Mouse (Mus musculus) lung, postnatal 0 days (tissue): ENCODE results near the gene C730034F03Rik. TPM values are rescaled to one million over a fixed set of nuclear protein-coding genes. Genes with fewer than 3 reads are reported as not detected.

Experiments
- ATAC-seq: fragments of 200-750 bp; cut with Nextera tagmentation; 2 replicates; pipeline ENCODE4 v1.8.0; 2017; ENCODE audit warnings: moderate library complexity
- DNase-seq: peaks from one replicate; pipeline ENCODE4 v3.0.0-alpha.2; 2016; ENCODE audit warnings: low spot score
- H3K27ac ChIP-seq: fragments of 300-500 bp; sonication (generic); 2 replicates; pipeline ENCODE4 v1.5.1; 2014; ENCODE audit warnings: antibody characterized with exemption, mild to moderate bottlenecking, low read length, mixed read lengths
- H3K27me3 ChIP-seq: fragments of 300-500 bp; sonication (generic); replicated peaks from 2 replicates; pipeline ENCODE4 v1.6.1; 2014; ENCODE audit warnings: low read length, mixed read lengths; ENCODE audit not compliant: insufficient read depth
- H3K36me3 ChIP-seq: fragments of 300-500 bp; sonication (generic); 2 replicates; pipeline ENCODE4 v1.6.1; 2014; ENCODE audit warnings: low read length, mixed read lengths; ENCODE audit not compliant: insufficient read depth
- H3K4me1 ChIP-seq: fragments of 300-500 bp; sonication (generic); 2 replicates; pipeline ENCODE4 v1.6.1; 2014; ENCODE audit warnings: antibody characterized with exemption, low read depth, low read length, mixed read lengths; ENCODE audit not compliant: insufficient read depth
- H3K4me2 ChIP-seq: fragments of 300-500 bp; sonication (generic); replicated peaks from 2 replicates; pipeline ENCODE4 v1.6.1; 2014; ENCODE audit warnings: low read depth, mild to moderate bottlenecking, low read length, moderate library complexity, mixed read lengths
- H3K4me3 ChIP-seq: fragments of 300-500 bp; sonication (generic); 2 replicates; pipeline ENCODE4 v1.5.1; 2014; ENCODE audit warnings: low read depth, low read length
- H3K9ac ChIP-seq: fragments of 300-500 bp; sonication (generic); replicated peaks from 2 replicates; pipeline ENCODE4 v1.6.1; 2014; ENCODE audit warnings: low read depth, mild to moderate bottlenecking
- H3K9me3 ChIP-seq: fragments of 300-500 bp; sonication (generic); 2 replicates; pipeline ENCODE4 v1.6.1; 2016; ENCODE audit warnings: low read length, mixed read lengths
- CTCF ChIP-seq: IDR thresholded peaks from 2 replicates; pipeline ENCODE4 v1.5.1; 2016; ENCODE audit warnings: antibody characterized with exemption, mild to moderate bottlenecking
- EP300 ChIP-seq: IDR thresholded peaks from 2 replicates; pipeline ENCODE4 v1.6.1; 2016; ENCODE audit warnings: antibody characterized with exemption, mild to moderate bottlenecking, control low read depth
- WGBS: fragments of 180-500 bp; shearing (Covaris S2); extraction: QIAGEN DNeasy Blood & Tissue Kit; methylation state at CpG from one replicate; pipeline ENCODE4 v1.1.7; 2014; 5-methylcytosine and 5-hydroxymethylcytosine counted together
- polyA plus RNA-seq: library from polyadenylated mRNA; unstranded; fragments of >200 nt; fragmentation: Nextera tagmentation; extraction: Ambion mirVana; gene quantifications from 2 replicates; pipeline ENCODE4 v1.2.1, GENCODE M21; 2015

Gene C730034F03Rik
- 2.2 and 3.0 TPM in 2 replicates for polyA plus RNA-seq

DNA sequence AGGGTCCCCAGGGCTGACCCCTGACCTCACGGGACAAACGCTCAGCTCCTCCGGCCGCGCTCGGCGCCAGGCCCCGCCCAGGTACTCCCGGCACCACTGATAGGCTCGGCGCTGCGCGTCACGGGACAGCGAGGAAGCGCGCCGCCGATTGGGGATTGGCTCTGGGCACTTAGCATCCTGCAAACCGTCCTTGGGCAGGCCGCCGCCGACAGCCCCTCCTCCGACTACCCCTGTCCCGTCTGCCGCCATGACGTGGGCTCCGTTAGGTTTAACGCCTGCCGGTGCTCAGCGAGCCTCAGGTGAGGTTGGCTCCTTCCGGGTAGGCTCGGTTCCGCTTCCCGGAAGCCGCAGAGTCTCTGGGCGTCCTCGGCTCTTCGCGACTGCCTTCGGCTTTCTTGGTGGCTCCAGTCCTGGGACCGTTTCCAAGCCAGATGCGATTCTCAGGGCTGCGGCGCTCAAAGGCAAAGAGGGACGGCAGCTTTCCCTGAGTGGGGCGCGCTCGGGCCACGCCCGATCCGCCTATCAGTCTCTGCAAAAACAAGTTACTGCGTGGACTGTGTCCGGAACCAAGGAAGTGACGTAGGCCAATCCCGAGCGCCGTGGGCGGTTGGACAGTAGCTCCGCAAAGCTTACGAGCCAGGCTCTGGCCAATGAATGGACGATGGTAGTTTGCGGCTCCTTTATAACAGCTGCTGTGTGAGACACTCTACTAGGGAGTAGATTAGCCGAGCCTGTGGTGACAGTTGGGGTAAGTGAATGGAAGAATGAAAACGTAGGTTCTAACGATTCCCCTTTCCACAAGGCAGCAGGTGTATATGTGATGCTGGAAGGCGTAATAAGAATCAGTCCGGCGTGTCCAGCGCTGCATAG, at the start of gene C730034F03Rik, which contains the start of the genes Gm44502 and Chkb:
TSS of gene C730034F03Rik (plus strand) at position 238 of the 870 bp plus-strand sequence.
TSS of gene Gm44502 (minus strand) at position 345 of the 870 bp plus-strand sequence.
TSS of gene Chkb (minus strand) at position 557 of the 870 bp plus-strand sequence.
- H3K4me2 ChIP-seq: peak within 1 kb of the TSS; percentile 98
- peak within 1 kb of the TSS; percentile 86 for H3K4me3 ChIP-seq
- H3K27ac ChIP-seq: peak within 1 kb of the TSS; percentile 98
- peak; percentile 98 for DNase-seq
- 3% methylated on average over 60 of the region's 70 CpGs for WGBS
- TF ChIP-seq CTCF: no peak
- no peak; the same call in 1 of the 2 replicates for TF ChIP-seq EP300
- no peaks in the 10 kb centered on the region for H3K27me3 ChIP-seq
- ATAC-seq: peak; percentile 95
- no peaks in the 10 kb centered on the region for H3K9me3 ChIP-seq
- peak within 1 kb of the TSS; percentile 95 for H3K9ac ChIP-seq
- H3K36me3 ChIP-seq: 0 out of 2 replicates have a peak, but pooled peaks cover 3% of the 10 kb centered on the region
- H3K4me1 ChIP-seq: peaks cover 6% of the 10 kb centered on the region; the same call in 1 of the 2 replicates

DNA sequence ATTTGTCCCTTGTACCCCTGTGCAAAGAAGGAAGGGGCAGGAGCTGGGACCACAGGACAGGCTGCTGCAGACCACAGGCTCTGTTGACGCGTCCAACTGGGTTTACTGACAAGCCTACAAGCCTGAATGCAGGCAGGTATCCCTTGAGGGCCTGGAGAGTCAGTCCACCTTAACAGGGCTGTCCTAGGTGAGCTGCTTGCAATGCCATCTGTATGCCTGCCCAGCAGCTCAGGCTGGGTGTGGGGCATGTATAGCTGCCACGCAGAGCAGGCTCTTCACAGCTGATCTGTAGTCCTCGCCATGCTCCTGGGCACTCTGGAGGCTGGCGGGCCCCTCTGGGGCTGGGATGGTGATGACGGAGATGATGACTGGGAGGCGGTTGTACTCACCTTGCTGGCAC, 44.8 kb upstream of the C730034F03Rik start, which contains the start of gene Klhdc7b:
TSS of gene Klhdc7b (plus strand) at position 301 of the 400 bp plus-strand sequence.
- no peak for TF ChIP-seq EP300
- TF ChIP-seq CTCF: no peak
- H3K4me2 ChIP-seq: no peak within 1 kb of the TSS
- no peak within 1 kb of the TSS for H3K9ac ChIP-seq
- no peaks in the 10 kb centered on the region for H3K9me3 ChIP-seq
- peaks cover 2% of the 10 kb centered on the region; the same call in 1 of the 2 replicates for H3K27me3 ChIP-seq
- DNase-seq (no peak), ATAC-seq (no peak)
- no peak within 1 kb of the TSS for H3K4me3 ChIP-seq
- H3K36me3 ChIP-seq: no peaks in the 10 kb centered on the region
- no peak within 1 kb of the TSS for H3K27ac ChIP-seq
- 75% methylated on average over 7 of the region's 7 CpGs for WGBS
- no peaks in the 10 kb centered on the region for H3K4me1 ChIP-seq

DNA sequence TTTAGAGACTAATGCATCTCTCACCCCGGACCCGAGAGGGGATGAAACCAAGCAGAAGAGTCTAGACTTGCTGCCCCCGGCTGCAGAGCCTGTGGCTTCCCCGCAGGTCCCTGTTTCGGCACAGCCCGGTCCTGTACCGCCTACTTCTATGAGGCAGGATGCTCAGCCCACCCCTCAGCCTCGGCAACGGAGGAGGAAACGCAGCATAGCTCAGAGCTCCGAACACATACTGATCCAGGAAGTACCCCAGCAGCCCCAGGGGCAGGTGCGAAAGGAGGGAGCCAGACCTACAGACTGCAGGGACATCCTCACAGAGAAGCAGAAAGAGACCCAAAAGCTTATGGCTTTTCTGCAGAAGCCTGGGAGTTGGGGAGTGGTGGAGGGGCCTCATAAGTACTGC, 42.3 kb upstream of the C730034F03Rik start:
- 45% methylated on average over 12 of the region's 12 CpGs for WGBS

DNA sequence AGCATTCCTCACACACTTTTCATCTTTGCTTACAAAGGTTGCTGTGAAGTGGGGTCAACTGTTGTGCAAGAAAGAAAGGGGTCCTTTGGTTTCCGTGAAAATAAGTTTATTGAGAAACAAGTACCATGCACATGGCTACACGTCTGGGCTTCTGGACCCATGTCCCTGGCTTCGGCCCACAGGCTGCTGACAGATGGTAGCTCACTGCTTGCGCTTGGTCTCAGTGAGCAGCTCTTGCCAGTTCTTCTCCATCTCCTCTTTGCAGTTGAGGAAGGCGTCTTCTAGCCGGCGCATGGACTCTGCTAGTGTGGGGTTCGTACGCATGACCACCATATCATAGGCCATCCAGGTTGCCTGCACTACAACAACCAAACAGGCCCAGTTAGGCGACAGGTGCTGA, 39.3 kb upstream of the C730034F03Rik start:
- H3K36me3 ChIP-seq: no peaks in the 10 kb centered on the region
- H3K4me3 ChIP-seq: no peak overlapping the region
- H3K9ac ChIP-seq: no peak overlapping the region
- DNase-seq: no peak
- no peaks in the 10 kb centered on the region for H3K4me1 ChIP-seq
- H3K4me2 ChIP-seq: no peak overlapping the region
- 86% methylated on average over 10 of the region's 10 CpGs for WGBS
- no peak for TF ChIP-seq EP300
- H3K27me3 ChIP-seq: no peaks in the 10 kb centered on the region
- ATAC-seq: no peak
- H3K27ac ChIP-seq: no peak overlapping the region
- H3K9me3 ChIP-seq: no peaks in the 10 kb centered on the region

More for the DNA sequence above, 42.3 kb upstream of the C730034F03Rik start:
- no peak for TF ChIP-seq CTCF
- no peak for TF ChIP-seq EP300
- Histone ChIP-seq H3K27ac (no peak overlapping the region), H3K4me3 (no peak overlapping the region), H3K27me3 (0 out of 2 replicates have a peak, but pooled peaks cover 2% of the 10 kb centered on the region), H3K36me3 (no peaks in the 10 kb centered on the region), H3K9me3 (no peaks in the 10 kb centered on the region), H3K4me2 (no peak overlapping the region), H3K9ac (no peak overlapping the region), H3K4me1 (no peaks in the 10 kb centered on the region)
- DNase-seq: no peak
- no peak for ATAC-seq

DNA sequence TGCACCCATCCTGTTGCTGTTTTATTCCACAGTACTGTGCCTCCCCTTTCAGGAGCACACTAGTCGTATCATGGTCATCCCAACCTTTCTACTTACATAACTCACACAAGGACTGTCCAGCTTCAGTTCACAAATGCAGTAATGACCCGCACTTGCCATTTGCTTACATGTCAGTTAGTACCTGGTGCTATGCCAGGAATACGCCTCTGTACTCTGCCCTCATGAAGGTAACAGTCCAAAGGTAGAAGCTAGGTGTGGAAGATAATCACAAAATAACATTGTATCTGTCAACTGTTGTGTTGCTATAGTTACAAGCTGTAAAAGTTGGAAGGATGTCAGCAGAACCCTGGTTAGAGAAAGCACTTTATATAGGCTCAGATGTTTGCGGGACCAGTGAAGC, 32.5 kb upstream of the C730034F03Rik start:
- Histone ChIP-seq H3K27me3 (no peaks in the 10 kb centered on the region), H3K9ac (no peak overlapping the region), H3K36me3 (no peaks in the 10 kb centered on the region), H3K4me3 (no peak overlapping the region), H3K27ac (no peak overlapping the region), H3K9me3 (no peaks in the 10 kb centered on the region), H3K4me1 (no peaks in the 10 kb centered on the region), H3K4me2 (no peak overlapping the region)
- DNase-seq: no peak
- ATAC-seq: no peak
- TF ChIP-seq EP300 (no peak), CTCF (no peak)
- WGBS: 79% methylated on average over 4 of the region's 4 CpGs

DNA sequence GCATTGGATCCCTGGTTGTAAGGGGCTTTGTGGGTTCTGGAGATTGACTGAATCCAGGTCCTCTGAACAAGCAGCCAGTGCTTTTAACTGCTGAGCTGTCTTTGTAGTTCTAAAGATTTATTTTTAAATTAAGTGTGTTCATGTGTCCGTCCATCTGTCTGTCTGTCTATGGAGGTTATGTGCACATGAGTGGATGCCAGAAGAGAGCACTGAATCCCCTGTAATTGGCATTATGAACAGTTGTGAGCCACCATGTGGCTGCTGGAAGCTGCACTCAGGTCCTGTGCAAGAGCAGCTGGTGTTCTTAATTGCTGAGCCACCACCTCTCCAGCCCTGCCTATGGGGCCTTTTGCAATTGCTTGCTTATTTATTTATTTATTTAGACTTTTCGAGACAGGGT, 31.2 kb upstream of the C730034F03Rik start:
- Histone ChIP-seq H3K4me1 (no peaks in the 10 kb centered on the region), H3K9me3 (no peaks in the 10 kb centered on the region), H3K9ac (no peak overlapping the region), H3K27ac (no peak overlapping the region), H3K27me3 (no peaks in the 10 kb centered on the region), H3K4me2 (no peak overlapping the region), H3K4me3 (no peak overlapping the region), H3K36me3 (no peaks in the 10 kb centered on the region)
- no peak for ATAC-seq
- DNase-seq: no peak
- WGBS: 79% methylated on average over 2 of the region's 2 CpGs
- TF ChIP-seq CTCF (no peak), EP300 (no peak)
